Mouse (Mus musculus) stomach, postnatal 0 days (tissue): ENCODE measurements around the gene Krt77. TPM values are rescaled to one million over a fixed set of nuclear protein-coding genes. Genes with fewer than 3 reads are reported as not detected.

ENCODE experiments used
- ATAC-seq: fragments of 200-750 bp; cut with Nextera tagmentation; 2 replicates; pipeline ENCODE4 v1.8.0; 2017; ENCODE audit not compliant: low FRiP score, low TSS enrichment
- DNase-seq: peaks from one replicate; pipeline ENCODE4 v3.0.0-alpha.2; 2016; ENCODE audit warnings: low spot score
- H3K27ac ChIP-seq: fragments of 300-500 bp; sonication (generic); replicated peaks from 2 replicates; pipeline ENCODE4 v1.5.1; 2014; ENCODE audit warnings: mild to moderate bottlenecking, control low read depth
- H3K27me3 ChIP-seq: fragments of 300-500 bp; sonication (generic); 2 replicates; pipeline ENCODE4 v1.6.1; 2014; ENCODE audit warnings: low read length; ENCODE audit not compliant: control insufficient read depth, insufficient read depth
- H3K36me3 ChIP-seq: fragments of 300-500 bp; sonication (generic); 2 replicates; pipeline ENCODE4 v1.6.1; 2014; ENCODE audit warnings: low read length, mixed read lengths; ENCODE audit not compliant: control insufficient read depth, insufficient read depth
- H3K4me1 ChIP-seq: fragments of 300-500 bp; sonication (generic); replicated peaks from 2 replicates; pipeline ENCODE4 v1.6.1; 2014; ENCODE audit warnings: antibody characterized with exemption; ENCODE audit not compliant: control insufficient read depth, insufficient read depth
- H3K4me2 ChIP-seq: fragments of 300-500 bp; sonication (generic); replicated peaks from 2 replicates; pipeline ENCODE4 v1.6.1; 2014; ENCODE audit warnings: low read depth, mild to moderate bottlenecking, control low read depth, moderate library complexity
- H3K4me3 ChIP-seq: fragments of 300-500 bp; sonication (generic); 2 replicates; pipeline ENCODE4 v1.5.1; 2014; ENCODE audit warnings: low read depth, low read length, control low read depth
- H3K9ac ChIP-seq: fragments of 300-500 bp; sonication (generic); 2 replicates; pipeline ENCODE4 v1.6.1; 2014; ENCODE audit warnings: mild to moderate bottlenecking, low read length, control low read depth, mixed read lengths
- H3K9me3 ChIP-seq: fragments of 300-500 bp; sonication (generic); 2 replicates; pipeline ENCODE4 v1.6.1; 2016; ENCODE audit warnings: low read length; ENCODE audit not compliant: control insufficient read depth
- CTCF ChIP-seq: IDR thresholded peaks from 2 replicates; pipeline ENCODE4 v1.5.1; 2016; ENCODE audit warnings: antibody characterized with exemption, low read depth, mild to moderate bottlenecking, moderate library complexity
- EP300 ChIP-seq: optimal IDR thresholded peaks from 2 replicates; pipeline ENCODE3; 2016; ENCODE audit warnings: antibody characterized with exemption
- WGBS: fragments of 180-500 bp; shearing (Covaris S2); extraction: QIAGEN DNeasy Blood & Tissue Kit; methylation state at CpG from one replicate; pipeline ENCODE4 v1.1.7; 2014; 5-methylcytosine and 5-hydroxymethylcytosine counted together
- polyA plus RNA-seq: library from polyadenylated mRNA; unstranded; fragments of >200 nt; fragmentation: Nextera tagmentation; extraction: Ambion mirVana; gene quantifications from 2 replicates; pipeline ENCODE4 v1.2.1, GENCODE M21; 2015

The Krt77 gene
- polyA plus RNA-seq, 1 experiment from 2014 or later = 5.1 TPM

DNA sequence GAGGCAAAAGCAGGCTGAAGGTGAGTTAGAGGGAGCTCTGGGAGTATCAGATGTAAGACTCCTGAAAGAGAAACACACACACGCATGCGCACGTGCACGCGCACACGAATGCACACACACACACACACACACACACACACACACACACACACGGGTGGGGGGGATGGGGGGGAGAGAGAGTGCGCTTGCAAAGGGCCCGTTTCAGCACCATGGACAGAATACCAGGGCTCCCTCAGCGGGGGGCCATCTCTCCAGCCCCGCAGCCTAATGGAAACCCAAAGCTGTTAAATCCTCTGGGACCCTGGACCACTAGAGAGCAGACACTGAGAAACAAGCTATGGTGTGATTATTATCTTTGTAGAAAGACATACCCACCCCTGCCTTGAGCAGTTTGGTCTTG is 10.3 kb upstream of the Krt77 start:
- no peaks in the 10 kb centered on the region for H3K4me1 ChIP-seq
- H3K27me3 ChIP-seq = no peaks in the 10 kb centered on the region
- DNase-seq (peak; percentile 54), ATAC-seq (no peak)
- H3K36me3 ChIP-seq = no peaks in the 10 kb centered on the region
- H3K4me3 ChIP-seq = no peak overlapping the region
- no peak overlapping the region for H3K4me2 ChIP-seq
- WGBS = 22% methylated on average over 11 of the region's 11 CpGs
- no peak overlapping the region for H3K9ac ChIP-seq
- no peak overlapping the region for H3K27ac ChIP-seq
- TF ChIP-seq EP300 (no peak), CTCF (no peak)
- H3K9me3 ChIP-seq = no peaks in the 10 kb centered on the region

DNA sequence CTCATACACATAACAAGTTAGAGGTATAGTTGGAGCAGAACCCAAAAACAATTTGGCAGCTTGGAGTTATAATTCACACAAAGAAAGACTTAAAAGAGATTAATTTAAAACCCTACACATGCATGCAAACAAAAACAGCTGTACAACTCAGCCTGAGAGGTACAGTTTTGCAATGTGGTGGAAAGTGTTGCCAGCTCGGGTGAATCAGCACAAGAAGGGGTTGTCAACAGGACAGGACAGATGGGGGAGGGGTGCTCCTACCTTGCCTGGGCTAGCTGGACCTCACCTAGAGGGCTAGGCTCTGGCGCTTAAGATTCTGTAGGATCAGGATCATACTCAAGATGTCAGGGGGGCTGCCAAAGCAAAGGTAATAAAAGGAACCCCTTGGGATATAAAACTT is 8.5 kb upstream of the Krt77 start:
- no peaks in the 10 kb centered on the region for H3K4me1 ChIP-seq
- no peak overlapping the region for H3K4me3 ChIP-seq
- no peaks in the 10 kb centered on the region for H3K9me3 ChIP-seq
- H3K9ac ChIP-seq = no peak overlapping the region
- ATAC-seq (no peak), DNase-seq (no peak)
- WGBS = 55% methylated on average over 2 of the region's 2 CpGs
- TF ChIP-seq CTCF = no peak
- no peak for TF ChIP-seq EP300
- H3K4me2 ChIP-seq = no peak overlapping the region
- no peaks in the 10 kb centered on the region for H3K27me3 ChIP-seq
- H3K27ac ChIP-seq = no peak overlapping the region
- no peaks in the 10 kb centered on the region for H3K36me3 ChIP-seq

- no peak overlapping the region for H3K4me2 ChIP-seq
- no peaks in the 10 kb centered on the region for H3K9me3 ChIP-seq
- H3K9ac ChIP-seq = no peak overlapping the region
- no peak overlapping the region for H3K27ac ChIP-seq
- no peaks in the 10 kb centered on the region for H3K4me1 ChIP-seq
- no peak overlapping the region for H3K4me3 ChIP-seq
- H3K27me3 ChIP-seq = no peaks in the 10 kb centered on the region; the same call in 1 of the 2 replicates
- TF ChIP-seq CTCF (no peak), EP300 (no peak)
- H3K36me3 ChIP-seq = no peaks in the 10 kb centered on the region
- no peak for DNase-seq
- ATAC-seq = no peak
- WGBS = 91% methylated on average over 1 of the region's 1 CpGs
Measured at GRCm38 (mm10) chr15:101874383-101874782, 4.9 kb upstream of the Krt77 start.

- DNase-seq = no peak
- Histone ChIP-seq H3K36me3 (no peaks in the 10 kb centered on the region), H3K9ac (no peak overlapping the region), H3K4me1 (no peaks in the 10 kb centered on the region), H3K27ac (no peak overlapping the region), H3K4me3 (no peak overlapping the region), H3K9me3 (no peaks in the 10 kb centered on the region), H3K27me3 (no peaks in the 10 kb centered on the region; the same call in 1 of the 2 replicates), H3K4me2 (no peak overlapping the region)
- TF ChIP-seq CTCF = no peak
- TF ChIP-seq EP300 = no peak
- no peak for ATAC-seq
- 64% methylated on average over 4 of the region's 4 CpGs for WGBS
Measured at GRCm38 (mm10) chr15:101873231-101873630, 3.7 kb upstream of the Krt77 start.

- H3K9ac ChIP-seq = no peak overlapping the region
- TF ChIP-seq CTCF (no peak), EP300 (no peak)
- no peak overlapping the region for H3K4me2 ChIP-seq
- no peak for DNase-seq
- H3K4me1 ChIP-seq = no peaks in the 10 kb centered on the region
- H3K36me3 ChIP-seq = no peaks in the 10 kb centered on the region
- 77% methylated on average over 7 of the region's 7 CpGs for WGBS
- H3K4me3 ChIP-seq = no peak overlapping the region
- no peaks in the 10 kb centered on the region for H3K9me3 ChIP-seq
- no peak overlapping the region for H3K27ac ChIP-seq
- no peak for ATAC-seq
- H3K27me3 ChIP-seq = no peaks in the 10 kb centered on the region; the same call in 1 of the 2 replicates
Measured at GRCm38 (mm10) chr15:101866754-101867153, 2.8 kb downstream of the Krt77 start.

DNA sequence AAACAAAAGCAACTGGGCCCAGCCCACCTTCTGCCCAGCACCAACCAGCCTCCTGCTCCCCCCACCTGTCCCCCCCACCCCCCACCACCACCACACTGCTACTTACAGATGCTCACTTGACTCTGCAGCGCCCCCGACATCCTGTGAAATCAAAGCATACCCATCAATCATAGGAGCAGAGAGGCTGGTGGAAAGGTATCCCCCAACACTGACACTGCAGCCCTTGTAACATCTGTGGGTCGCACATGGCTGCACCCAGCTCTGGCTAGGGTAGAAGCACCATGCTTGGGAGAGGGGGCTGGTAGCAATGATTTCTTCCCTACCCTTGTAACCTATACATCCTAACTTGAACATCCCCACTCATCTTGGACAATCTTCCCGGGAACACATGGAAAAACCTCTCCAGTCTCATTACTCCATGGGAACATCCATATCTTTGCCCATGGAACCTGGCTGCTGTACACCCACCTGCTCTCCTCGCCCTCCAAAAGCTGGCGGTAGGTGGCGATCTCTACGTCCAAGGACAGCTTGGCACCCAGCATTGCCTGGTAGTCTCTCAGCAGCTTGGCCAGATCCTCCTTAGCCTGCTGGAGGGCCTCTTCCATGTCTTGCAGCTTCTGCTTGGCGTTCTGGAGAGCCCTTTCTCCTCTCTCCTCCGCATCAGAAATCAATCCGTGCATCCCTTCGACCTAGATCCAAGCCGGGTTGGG is 8.9 kb downstream of the Krt77 start:
- no peaks in the 10 kb centered on the region for H3K4me1 ChIP-seq
- H3K9ac ChIP-seq = peak overlapping the region; percentile 59; the same call in 1 of the 2 replicates
- no peak overlapping the region for H3K27ac ChIP-seq
- DNase-seq = peak; percentile 65
- H3K9me3 ChIP-seq = no peaks in the 10 kb centered on the region
- WGBS = 57% methylated on average over 13 of the region's 13 CpGs
- ATAC-seq = no peak
- H3K27me3 ChIP-seq = no peaks in the 10 kb centered on the region
- H3K4me2 ChIP-seq = peak overlapping the region; percentile 70
- TF ChIP-seq EP300 (no peak), CTCF (peak; percentile 66)
- H3K36me3 ChIP-seq = no peaks in the 10 kb centered on the region
- H3K4me3 ChIP-seq = peak overlapping the region; percentile 34; the same call in 1 of the 2 replicates
